Mouse (Mus musculus): Measurements from ENCODE around the gene Slc16a6.
A peak's percentile ranks its signal among the peaks of the same experiment; 100 is the strongest.

Slc16a6 gene

DNA sequence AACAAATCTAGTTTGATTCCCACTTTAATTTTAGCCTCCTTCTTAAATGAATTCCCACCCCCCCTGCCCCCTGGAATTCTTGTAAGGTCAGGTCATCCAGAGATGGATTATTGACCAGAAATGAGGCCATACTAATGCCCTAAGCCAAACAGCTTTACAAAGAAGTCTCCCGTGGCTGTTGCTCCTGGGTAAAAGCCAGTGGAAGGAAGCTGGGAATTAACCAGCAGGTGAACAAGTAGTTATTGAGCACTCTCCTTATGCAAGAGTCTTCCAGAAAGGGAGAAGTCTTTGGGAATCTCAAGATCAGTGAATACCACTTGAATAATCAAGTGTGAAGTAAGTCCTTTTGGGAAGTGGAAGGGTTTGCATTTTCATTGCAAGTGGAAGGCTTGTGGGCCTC is 13.7 kb upstream of the Slc16a6 start:
- no peak for DNase-seq (ENCODE audit: low spot score)

DNA sequence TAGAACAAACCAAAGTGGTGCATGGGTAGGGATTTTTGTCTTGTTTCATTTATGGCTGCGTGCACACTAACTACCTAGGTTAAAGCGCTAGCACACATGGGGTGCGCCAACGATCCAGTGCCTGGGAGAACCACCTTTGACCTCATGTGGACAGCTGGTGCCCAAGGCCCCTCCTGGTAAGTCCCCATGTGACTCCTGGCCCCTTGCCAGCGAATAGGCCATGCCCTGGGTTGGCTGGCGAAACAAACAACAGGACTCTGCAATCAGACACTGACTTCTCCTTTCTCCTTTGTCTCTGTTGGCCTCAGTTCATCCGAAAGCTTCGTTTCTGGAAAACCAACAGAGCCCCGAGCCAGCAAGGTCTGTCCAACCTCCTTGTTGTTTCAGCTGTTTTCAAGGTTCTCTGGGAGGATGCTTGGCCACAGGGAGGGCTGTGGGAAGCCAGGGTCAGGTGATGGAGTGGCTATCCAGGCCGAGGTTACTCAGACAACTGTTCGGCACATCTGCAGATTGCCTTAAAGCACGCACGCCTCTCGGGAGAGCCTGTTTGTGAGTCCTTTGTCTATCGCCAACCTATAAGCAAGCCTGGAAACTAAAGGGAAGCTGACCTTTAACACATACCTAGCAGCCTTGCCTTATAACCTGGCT is 12.1 kb upstream of the Slc16a6 start:
- peak; percentile 50 for DNase-seq (ENCODE audit: low spot score)

DNA sequence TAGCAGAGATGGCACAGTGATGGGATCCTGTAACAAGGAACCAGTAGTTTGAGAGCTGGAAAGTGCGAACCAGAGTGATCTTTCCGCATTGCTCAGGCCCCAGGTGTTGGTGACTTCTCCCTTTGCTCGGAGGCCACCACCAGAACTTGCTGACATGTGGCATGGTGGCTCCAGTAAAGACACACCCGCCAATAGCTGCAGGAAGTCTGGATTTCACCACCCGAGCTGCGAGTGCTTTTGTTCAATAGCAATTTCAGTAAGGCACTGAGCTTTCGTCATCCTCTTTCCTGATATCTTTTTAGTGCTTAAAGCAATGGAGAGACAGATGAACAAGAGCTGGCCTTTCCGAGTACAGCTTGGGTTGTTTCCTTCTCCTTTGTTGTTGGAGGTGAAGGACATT is 7.0 kb upstream of the Slc16a6 start:
- no peak for DNase-seq (ENCODE audit: low spot score)

DNA sequence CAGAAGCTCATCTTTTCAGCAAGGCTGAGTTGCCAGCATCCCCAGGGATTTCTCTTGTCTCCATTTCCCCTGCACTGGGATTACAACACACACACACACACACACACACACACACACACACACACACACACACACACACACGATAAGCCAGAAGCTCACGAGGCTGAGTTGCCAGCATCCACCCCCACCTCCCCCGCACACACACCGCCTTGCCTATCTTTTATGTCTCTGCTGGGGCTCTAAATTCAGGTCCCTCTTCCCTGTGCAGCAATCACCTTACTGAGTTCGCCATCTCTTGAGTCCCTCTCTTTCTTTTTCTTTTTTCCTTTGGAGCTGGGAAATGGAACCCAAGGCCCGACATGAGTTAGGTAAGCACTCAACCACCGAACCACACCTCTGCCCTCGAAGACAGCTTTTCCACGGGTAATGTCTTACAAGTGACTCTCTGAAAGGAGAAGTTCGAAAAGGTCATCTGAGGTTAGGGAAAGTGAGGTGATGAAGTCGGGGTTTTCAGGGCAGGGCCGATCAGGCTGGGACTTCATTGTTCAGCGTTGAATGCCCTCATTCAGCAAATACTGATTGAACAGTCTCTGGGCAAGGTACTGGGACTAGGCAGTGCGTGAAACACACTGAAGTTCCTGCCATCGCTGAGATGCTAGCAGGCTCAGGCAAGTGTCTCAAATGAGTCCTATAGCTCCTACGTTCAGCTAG is 6.3 kb upstream of the Slc16a6 start:
- DNase-seq (ENCODE audit: low spot score), result no peak

DNA sequence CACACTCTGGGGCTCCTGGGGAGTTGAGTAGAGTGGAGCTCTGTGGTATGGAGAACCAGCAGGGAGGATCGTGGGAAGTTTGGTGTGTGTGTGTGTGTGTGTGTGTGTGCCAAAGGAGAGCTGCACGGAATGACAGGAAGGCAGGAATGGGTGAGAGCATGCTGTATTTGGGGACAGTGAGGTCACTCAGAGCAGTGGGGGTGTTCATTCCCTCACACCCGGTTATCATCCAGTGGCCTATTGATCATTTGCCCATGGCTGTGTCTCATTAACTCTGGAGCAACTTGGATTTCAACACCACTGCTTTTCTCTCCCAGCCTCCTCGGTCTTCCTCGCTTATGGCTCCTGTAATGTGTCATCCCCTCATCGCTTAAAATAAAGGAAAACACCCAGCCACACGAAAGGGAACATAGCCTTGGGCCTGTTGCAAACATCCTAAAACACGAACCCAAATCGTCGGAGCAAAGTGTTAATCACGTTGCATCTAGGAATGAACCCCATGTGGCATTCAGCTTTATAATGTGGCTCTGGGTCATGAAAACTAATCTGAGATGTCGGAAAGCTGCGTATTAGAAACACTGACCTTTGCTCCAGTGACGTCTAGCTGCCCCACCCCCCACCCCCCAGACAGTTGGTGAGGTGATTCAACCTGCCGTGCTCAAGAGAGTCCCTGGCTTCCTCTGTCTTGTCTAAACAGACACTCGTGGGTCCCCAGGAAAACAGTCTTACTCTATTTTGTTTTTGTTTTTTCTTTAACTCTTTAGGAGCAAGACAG is 4.4 kb upstream of the Slc16a6 start:
- DNase-seq (ENCODE audit: low spot score), result no peak

DNA sequence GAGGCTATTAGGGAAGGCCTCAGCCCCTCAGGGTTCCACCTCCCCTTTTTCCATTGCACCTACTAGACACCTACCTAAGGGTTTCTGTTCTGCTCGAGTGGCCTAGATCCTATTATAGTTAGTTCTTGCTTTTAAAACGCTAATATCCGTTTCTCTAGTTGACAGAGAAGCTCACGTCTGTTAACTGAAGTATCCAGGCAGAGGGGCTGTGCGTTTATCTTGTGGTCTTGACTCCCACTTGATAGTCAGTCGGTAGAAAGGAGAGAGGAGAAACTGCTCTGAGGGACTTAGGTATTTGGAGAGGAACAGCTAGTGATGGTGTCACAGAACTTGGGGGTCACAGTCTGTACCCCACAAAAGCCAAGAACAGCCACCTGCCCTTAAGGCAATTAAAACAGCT is 3.3 kb upstream of the Slc16a6 start:
- no peak for DNase-seq (ENCODE audit: low spot score)

DNA sequence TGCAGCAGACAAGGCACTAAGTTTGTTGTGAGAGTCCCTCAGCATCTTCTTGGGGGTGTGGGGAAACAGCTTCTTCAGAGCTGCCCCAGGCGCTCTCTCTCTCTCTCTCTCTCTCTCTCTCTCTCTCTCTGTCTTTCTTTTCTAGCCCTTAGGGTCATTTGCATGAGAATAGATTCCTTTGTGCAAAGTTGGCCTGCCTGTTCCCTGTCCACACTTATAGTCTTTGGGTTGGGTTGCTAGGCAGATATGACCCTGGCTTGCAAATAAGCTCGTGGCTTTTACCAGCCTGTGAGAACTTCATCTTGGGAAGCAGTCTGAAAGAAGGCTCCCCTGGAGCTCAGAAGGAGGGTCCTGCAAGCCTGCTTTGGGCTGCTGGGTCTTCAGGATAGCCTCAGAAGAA is 2.8 kb upstream of the Slc16a6 start:
- DNase-seq (ENCODE audit: low spot score), result no peak

DNA sequence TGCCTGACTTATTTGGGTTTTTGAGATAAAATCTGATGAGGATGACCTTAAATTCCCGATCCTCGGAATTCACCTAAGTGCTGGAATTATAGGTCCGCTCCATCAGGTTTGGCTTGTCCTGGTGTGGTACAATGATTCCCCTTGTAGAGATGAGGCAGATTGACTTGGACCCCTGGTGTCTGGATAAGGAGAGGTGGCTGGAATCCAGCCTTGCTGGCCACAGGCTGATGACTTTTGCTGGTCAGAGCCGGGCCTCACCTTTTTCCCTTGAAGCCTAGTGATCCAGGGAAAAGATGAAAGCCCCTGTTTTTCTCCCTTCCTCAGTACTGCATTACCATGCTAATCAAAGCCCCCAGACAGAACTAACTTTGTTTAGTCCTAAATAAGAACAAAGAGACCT is 2.3 kb upstream of the Slc16a6 start:
- DNase-seq (ENCODE audit: low spot score), result no peak

DNA sequence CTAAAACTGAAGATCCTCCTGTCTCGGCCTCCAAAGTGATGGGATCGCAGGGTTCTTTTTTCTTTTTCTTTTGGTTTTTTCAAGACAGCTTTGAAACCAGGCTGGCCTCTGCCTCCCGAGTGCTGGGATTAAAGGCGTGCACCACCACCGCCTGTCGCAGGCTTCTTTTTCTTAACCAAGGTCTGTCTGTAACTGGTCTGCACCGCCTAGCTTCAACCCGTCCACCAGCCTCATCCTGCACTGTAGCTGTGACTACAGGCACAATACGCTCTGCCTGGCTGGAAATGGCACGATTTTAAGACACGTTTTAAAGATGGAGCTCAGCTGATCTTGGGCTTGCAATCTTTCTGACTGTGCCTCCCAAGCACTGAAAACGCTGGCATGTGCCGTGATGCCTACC is 1.4 kb upstream of the Slc16a6 start:
- DNase-seq (ENCODE audit: low spot score), result no peak

DNA sequence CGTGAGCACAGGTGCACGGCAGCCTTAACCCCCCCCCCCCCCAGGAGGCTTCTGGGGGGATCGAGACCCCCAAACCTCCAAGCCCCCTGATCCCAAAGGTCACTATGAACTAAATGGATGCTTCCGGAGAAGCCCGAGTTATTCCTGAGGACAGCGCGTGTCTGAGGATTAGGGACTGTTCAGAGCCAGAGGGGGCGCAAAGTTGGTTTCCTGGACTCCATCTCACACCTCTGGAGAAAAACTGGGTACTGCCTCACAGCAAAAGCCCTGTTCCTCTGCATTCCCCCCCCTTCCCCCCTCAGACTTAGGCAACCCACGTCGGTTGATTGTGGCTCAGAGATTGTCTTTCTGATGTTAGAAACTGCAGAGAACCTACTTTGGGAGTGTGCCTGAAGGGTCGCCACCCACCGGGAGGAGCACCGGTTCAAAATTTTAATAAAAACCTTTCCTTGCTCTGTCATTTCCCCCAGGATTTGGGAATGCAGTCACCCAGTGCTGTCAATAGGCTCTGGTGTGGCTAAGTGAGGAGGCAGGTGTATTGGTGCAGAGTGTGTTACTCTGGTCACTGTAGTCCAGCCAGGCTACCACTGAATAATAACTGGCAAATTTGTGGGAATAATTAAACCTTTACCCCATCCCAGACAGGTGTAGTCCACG is 816 bp upstream of the Slc16a6 start:
- no peak for DNase-seq (ENCODE audit: low spot score)

DNA sequence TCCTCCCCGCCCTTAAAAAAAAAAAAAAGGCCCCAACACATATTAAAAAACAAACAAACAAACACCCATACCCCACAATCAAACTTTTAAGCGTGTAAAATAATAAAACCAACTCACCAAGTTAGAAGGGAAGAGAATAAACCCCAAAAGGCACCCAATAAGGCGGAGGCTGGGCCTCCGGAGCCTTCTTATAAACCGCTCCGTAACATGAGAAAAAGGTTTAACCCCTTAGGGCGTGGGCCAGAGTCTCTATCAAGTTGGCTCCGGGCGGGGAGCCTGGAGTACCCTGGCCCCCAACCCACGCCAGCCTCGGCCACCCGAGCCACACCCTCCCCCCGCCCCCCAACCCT is 602 bp downstream of the Slc16a6 start:
- no peak for DNase-seq (ENCODE audit: low spot score)

DNA sequence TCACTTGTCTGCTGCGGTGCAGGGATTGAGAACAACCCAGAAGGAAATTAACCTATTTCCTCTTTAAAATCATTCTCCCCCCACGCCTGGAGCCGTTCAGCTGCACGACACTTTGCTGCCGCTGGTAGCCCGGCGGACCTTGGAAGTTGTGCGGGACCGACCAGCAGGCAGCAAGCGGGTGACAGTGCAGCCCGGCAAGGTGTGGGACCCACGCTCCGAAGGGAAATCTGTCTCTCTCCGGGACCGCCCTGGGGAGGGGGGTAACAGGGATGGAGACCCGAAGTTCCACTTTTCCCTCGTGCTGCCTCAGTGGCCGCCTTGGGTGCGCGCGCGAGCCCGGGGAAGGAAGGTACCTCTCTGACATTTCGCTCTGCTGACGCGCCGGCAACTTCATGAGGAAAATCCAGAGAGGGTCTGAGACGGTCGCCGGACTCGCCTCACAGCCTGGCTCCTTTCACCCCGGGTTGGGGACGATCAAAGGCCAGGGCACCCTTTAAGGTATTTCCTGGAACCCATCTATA is 1.2 kb downstream of the Slc16a6 start:
- no peak for DNase-seq (ENCODE audit: low spot score)

DNA sequence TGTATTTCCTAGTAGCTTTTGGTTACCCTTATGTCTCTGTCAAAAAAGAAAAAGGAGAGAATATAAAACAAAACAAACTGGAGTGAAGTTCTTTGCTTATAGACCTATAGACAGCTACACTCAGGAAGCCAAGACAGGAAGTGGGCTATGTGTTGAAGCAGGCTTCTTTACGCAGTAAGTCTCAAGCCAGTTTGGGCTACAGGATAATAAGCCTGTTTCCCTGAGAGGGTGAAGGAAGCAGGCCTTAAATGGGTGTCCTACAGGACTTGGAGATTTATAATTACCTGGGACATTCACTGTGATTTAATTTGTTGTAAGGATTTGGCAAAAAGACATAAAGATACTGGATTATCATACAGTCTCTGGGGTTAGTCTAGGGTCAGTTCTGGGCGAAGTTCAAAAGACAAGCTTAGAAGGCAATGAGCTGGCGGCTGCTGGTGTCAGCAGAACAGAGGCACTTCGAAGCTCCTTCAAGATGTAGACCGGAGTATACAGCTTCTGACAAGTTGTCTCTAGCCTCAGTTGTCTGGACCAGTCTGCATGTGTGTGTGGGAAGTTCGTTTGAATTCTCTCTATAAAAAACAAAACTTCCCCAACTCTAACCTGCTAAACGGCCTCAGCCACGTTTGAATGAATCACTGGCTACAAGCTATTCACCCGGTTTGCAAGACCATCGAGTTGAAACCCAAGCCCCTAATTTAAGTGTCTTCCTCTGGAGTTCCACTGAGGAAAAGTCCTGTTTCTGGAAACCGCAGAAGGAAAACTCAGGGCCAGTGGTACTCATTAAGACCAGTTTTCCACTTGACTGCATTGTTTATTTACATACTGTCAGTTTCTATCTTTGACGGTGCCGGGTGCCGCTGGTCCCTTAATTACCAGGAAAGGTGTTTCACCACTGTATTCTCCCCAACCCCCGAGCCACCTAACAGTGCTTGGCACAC is 2.2 kb downstream of the Slc16a6 start:
- no peak for DNase-seq (ENCODE audit: low spot score)

DNA sequence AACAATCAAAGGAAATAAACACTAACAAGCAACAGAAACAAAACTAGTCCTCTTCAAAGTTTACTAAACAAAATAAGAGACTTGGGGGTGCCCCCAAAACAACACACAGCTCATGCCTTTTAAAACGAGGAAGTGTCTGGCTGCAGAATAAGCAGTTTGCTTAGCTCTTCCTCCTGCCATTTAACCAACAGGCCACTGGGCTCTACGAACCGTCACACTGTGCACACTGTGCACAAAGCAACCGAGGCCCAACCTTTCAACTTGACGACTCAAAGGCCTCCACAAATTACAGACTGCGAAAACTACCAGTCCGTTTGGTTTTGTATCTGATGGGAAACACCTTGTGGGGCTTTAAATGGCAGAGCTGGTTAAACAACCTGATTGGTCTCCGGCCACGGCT is 3.2 kb downstream of the Slc16a6 start:
- no peak for DNase-seq (ENCODE audit: low spot score)

DNA sequence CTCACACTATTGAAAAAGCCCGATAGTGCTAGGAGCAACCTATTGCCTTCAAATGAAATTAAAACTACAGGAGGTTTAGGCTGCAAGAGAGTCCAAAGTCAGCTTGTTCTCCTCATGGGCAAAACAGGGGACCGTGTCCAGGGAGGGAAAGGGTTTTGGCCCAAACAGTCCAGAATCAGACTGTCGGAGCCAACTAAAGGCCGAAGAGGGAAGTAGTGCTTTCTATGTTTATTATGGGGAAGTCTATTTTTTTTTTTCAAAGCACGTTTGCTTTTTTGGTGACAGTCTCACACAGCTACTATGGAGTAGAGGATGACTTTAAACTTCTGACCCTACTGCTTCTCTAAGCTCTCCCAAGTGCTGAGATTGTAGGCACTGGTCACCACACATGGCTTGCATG is 5.3 kb downstream of the Slc16a6 start:
- DNase-seq (ENCODE audit: low spot score), result no peak

DNA sequence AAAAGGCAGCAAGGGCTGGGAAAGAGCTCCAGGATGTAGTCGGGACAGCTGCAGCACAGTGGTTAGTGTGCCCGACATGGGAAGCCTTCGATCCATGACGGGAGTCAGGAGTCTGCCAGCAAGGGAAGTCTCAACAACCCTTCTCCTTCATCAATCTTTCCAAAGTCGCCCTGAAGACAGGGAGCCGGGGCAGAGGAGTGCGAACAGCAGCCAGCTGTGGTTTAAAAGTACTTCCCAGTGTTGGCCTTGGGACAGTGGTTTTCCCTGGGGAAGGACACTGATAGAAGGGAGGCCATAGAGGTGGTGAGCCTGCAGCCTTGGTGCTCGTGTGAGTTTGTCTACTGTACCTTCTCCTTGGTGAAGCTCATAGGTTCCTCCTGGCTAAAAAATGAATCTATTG is 6.4 kb downstream of the Slc16a6 start:
- no peak for DNase-seq (ENCODE audit: low spot score)

DNA sequence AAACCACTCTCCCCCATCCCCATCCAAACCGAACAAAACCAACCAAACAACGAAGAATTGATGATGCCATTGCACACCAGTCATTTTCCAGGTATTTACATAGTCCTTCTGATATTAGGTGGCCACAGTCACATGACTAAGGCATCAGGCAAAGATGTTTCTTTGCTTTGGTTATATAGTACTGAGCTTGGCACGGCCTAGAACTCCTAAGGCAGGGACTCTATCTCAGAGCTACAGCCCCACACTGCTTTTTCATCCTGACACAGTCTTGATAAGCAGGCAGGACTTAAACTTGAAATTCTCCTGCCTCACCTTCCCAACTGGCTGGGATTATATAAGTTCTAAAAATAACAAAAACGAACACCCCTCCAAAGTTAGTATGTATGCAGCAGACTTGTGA is 8.3 kb downstream of the Slc16a6 start:
- DNase-seq (ENCODE audit: low spot score), result no peak

DNA sequence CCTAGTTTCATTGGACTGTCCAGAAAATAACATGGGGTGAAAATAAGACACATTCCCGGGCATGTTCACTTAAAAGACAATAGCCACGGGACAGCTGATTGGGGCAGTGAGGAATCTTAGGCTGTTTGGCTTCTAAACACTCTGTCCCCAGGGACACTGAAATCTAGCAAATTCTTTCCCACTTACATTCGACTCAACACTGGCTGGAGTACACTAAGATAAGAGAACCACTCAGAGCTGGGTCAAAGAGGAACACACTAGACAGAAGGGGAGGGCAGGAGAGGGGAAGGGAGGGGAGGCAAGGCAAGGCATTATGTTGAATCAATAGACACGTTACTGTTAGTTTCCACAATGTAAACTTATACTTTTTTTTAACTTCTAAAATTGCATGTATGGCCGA is 12.8 kb downstream of the Slc16a6 start:
- DNase-seq (ENCODE audit: low spot score), result no peak

DNA sequence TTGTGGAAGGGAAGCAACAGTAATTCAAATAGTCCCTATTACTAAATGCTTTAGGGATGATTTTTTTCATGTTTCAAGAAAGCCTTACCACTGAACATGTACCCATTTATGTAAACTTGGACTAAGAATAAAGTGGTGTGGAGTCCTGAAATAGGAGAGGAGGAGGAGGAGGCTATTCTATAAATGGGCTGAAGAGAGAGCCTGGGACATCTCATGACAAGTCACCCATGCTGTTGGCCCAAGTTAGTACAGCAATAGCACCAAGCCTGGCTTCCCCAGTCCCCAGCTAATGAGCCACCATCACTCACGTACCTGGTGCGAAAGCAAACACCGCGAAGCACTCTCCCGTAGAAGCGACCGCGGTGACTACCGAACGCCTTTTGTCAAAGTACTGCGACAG is 15.2 kb downstream of the Slc16a6 start:
- DNase-seq (ENCODE audit: low spot score), result no peak

DNA sequence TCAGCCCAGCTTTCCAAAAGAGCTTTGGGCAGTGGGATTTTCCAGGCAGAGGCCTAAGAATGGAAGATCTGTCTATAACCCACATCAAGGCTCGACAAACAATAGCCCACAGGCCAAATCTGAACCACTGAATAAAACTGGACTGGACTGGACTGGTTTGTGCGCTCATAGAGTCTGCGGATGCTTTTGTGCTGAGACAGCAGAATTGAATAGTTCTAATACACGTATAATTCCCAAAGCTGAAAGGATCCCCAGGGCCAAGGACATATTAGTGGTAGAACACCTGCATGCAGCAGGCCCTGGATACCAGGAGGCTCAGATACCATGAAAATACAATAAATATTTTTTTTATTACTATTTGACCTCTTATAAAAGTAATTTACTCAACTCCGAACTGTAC is 17.1 kb downstream of the Slc16a6 start:
- no peak for DNase-seq (ENCODE audit: low spot score)

DNA sequence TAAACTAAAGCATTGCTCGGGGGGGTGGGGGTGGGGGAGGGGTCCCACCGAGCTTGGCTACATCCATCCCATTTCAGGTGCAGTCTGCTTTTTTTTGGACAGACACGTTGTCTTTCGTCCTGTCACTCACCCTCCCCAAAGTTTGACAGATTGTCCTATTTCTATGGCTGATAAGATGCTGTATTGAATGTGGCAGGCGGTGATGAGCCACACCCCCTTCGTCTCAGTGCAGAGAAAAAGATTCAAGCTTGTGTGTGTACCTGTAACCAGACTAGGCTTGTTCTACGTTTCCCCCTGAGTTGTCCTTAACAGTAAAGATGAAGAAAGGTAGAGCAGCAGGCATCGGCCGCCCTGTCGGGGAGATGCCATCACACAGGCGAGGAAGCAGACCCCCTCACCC is 22.2 kb downstream of the Slc16a6 start:
- DNase-seq (ENCODE audit: low spot score), result no peak

Measured in ovary, adult 18-20 months (tissue).